Mouse (Mus musculus): Measurements from ENCODE around the gene Fryl. TPM values are rescaled to one million over a fixed set of nuclear protein-coding genes. Genes with fewer than 3 reads are reported as not detected.

Fryl gene
- polyA plus RNA-seq, 1 experiment from 2014 or later, result 30.8 TPM

GRCm38 (mm10) chr5:73284046-73284445, 27.6 kb upstream of the Fryl start:
- H3K27me3 ChIP-seq, result no peaks in the 10 kb centered on the region
- H3K27ac ChIP-seq (replicated peaks), result no peak overlapping the region
- H3K4me2 ChIP-seq (replicated peaks), result no peak overlapping the region
- H3K9ac ChIP-seq, result no peak overlapping the region
- no peaks in the 10 kb centered on the region for H3K36me3 ChIP-seq
- H3K4me1 ChIP-seq, result peaks cover 6% of the 10 kb centered on the region
- no peak for ATAC-seq (ENCODE audit: insufficient number of reproducible peaks, low FRiP score, low TSS enrichment, low read depth)
- no peaks in the 10 kb centered on the region for H3K9me3 ChIP-seq (replicated peaks)
- no peak overlapping the region for H3K4me3 ChIP-seq (replicated peaks)

GRCm38 (mm10) chr5:73280567-73280850, 24.1 kb upstream of the Fryl start:
- H3K4me1 ChIP-seq, result peaks cover 6% of the 10 kb centered on the region
- 77% methylated on average over 4 of the region's 4 CpGs for WGBS
- no peak overlapping the region for H3K9ac ChIP-seq
- H3K27ac ChIP-seq (replicated peaks), result no peak overlapping the region
- no peaks in the 10 kb centered on the region for H3K36me3 ChIP-seq
- ATAC-seq (ENCODE audit: insufficient number of reproducible peaks, low FRiP score, low TSS enrichment, low read depth), result no peak
- H3K27me3 ChIP-seq, result no peaks in the 10 kb centered on the region
- H3K9me3 ChIP-seq (replicated peaks), result no peaks in the 10 kb centered on the region
- H3K4me3 ChIP-seq (replicated peaks), result no peak overlapping the region
- H3K4me2 ChIP-seq (replicated peaks), result no peak overlapping the region

- ATAC-seq (ENCODE audit: insufficient number of reproducible peaks, low FRiP score, low TSS enrichment, low read depth), result no peak
- peaks cover 6% of the 10 kb centered on the region for H3K4me1 ChIP-seq
- H3K27me3 ChIP-seq, result no peaks in the 10 kb centered on the region
- no peaks in the 10 kb centered on the region for H3K36me3 ChIP-seq
- no peak overlapping the region for H3K4me2 ChIP-seq (replicated peaks)
- 43% methylated on average over 4 of the region's 4 CpGs for WGBS
- H3K9me3 ChIP-seq (replicated peaks), result no peaks in the 10 kb centered on the region
- H3K27ac ChIP-seq (replicated peaks), result peak overlapping the region; percentile 63
- no peak overlapping the region for H3K9ac ChIP-seq
- no peak overlapping the region for H3K4me3 ChIP-seq (replicated peaks)
Observed at GRCm38 (mm10) chr5:73279732-73280566, 23.5 kb upstream of the Fryl start.

- no peaks in the 10 kb centered on the region for H3K36me3 ChIP-seq
- no peak overlapping the region for H3K9ac ChIP-seq
- no peak overlapping the region for H3K4me3 ChIP-seq (replicated peaks)
- 0 out of 2 replicates have a peak overlapping the region, but pooled peaks have one; percentile 3 for H3K4me2 ChIP-seq (replicated peaks)
- no peak for ATAC-seq (ENCODE audit: insufficient number of reproducible peaks, low FRiP score, low TSS enrichment, low read depth)
- no peaks in the 10 kb centered on the region for H3K27me3 ChIP-seq
- H3K4me1 ChIP-seq, result peaks cover 6% of the 10 kb centered on the region
- no peaks in the 10 kb centered on the region for H3K9me3 ChIP-seq (replicated peaks)
- H3K27ac ChIP-seq (replicated peaks), result peak overlapping the region; percentile 63
- 40% methylated on average over 10 of the region's 10 CpGs for WGBS
Observed at GRCm38 (mm10) chr5:73279190-73279589, 22.8 kb upstream of the Fryl start.

- Histone ChIP-seq H3K4me3 (replicated peaks) (no peak overlapping the region), H3K9me3 (replicated peaks) (no peaks in the 10 kb centered on the region), H3K27me3 (no peaks in the 10 kb centered on the region), H3K36me3 (no peaks in the 10 kb centered on the region), H3K4me1 (peaks cover 6% of the 10 kb centered on the region), H3K4me2 (replicated peaks) (no peak overlapping the region), H3K27ac (replicated peaks) (no peak overlapping the region), H3K9ac (no peak overlapping the region)
- WGBS, result 83% methylated on average over 2 of the region's 2 CpGs
- ATAC-seq (ENCODE audit: insufficient number of reproducible peaks, low FRiP score, low TSS enrichment, low read depth), result no peak
Observed at GRCm38 (mm10) chr5:73274941-73275340, 18.5 kb upstream of the Fryl start.

GRCm38 (mm10) chr5:73273171-73273570, 16.8 kb upstream of the Fryl start:
- 77% methylated on average over 4 of the region's 4 CpGs for WGBS
- ATAC-seq (ENCODE audit: insufficient number of reproducible peaks, low FRiP score, low TSS enrichment, low read depth), result no peak

GRCm38 (mm10) chr5:73270612-73271011, 14.2 kb upstream of the Fryl start:
- no peak for ATAC-seq (ENCODE audit: insufficient number of reproducible peaks, low FRiP score, low TSS enrichment, low read depth)
- Histone ChIP-seq H3K36me3 (no peaks in the 10 kb centered on the region), H3K4me3 (replicated peaks) (no peak overlapping the region)

More at GRCm38 (mm10) chr5:73273171-73273570, 16.8 kb upstream of the Fryl start:
- H3K4me1 ChIP-seq, result no peaks in the 10 kb centered on the region; the same call in 1 of the 2 replicates
- no peaks in the 10 kb centered on the region for H3K36me3 ChIP-seq
- H3K9ac ChIP-seq, result no peak overlapping the region
- H3K27ac ChIP-seq (replicated peaks), result no peak overlapping the region
- no peaks in the 10 kb centered on the region for H3K9me3 ChIP-seq (replicated peaks)
- H3K4me3 ChIP-seq (replicated peaks), result no peak overlapping the region
- no peak overlapping the region for H3K4me2 ChIP-seq (replicated peaks)
- H3K27me3 ChIP-seq, result no peaks in the 10 kb centered on the region

GRCm38 (mm10) chr5:73268636-73269213, 12.3 kb upstream of the Fryl start:
- H3K4me2 ChIP-seq (replicated peaks), result no peak overlapping the region
- no peak overlapping the region for H3K27ac ChIP-seq (replicated peaks)
- ATAC-seq (ENCODE audit: insufficient number of reproducible peaks, low FRiP score, low TSS enrichment, low read depth), result no peak
- no peak overlapping the region for H3K9ac ChIP-seq
- no peaks in the 10 kb centered on the region for H3K9me3 ChIP-seq (replicated peaks)
- no peaks in the 10 kb centered on the region for H3K27me3 ChIP-seq
- H3K4me3 ChIP-seq (replicated peaks), result no peak overlapping the region
- no peaks in the 10 kb centered on the region; the same call in 1 of the 2 replicates for H3K4me1 ChIP-seq
- WGBS, result 73% methylated on average over 11 of the region's 11 CpGs
- no peaks in the 10 kb centered on the region for H3K36me3 ChIP-seq

More at GRCm38 (mm10) chr5:73270612-73271011, 14.2 kb upstream of the Fryl start:
- H3K27me3 ChIP-seq, result no peaks in the 10 kb centered on the region
- H3K9ac ChIP-seq, result no peak overlapping the region
- H3K9me3 ChIP-seq (replicated peaks), result no peaks in the 10 kb centered on the region
- H3K4me1 ChIP-seq, result no peaks in the 10 kb centered on the region; the same call in 1 of the 2 replicates
- H3K27ac ChIP-seq (replicated peaks), result no peak overlapping the region
- WGBS, result 63% methylated on average over 6 of the region's 6 CpGs
- H3K4me2 ChIP-seq (replicated peaks), result no peak overlapping the region

- no peaks in the 10 kb centered on the region for H3K36me3 ChIP-seq
- H3K4me3 ChIP-seq (replicated peaks), result no peak overlapping the region
- no peak overlapping the region for H3K9ac ChIP-seq
- ATAC-seq (ENCODE audit: insufficient number of reproducible peaks, low FRiP score, low TSS enrichment, low read depth), result 0 out of 2 replicates have a peak, but pooled peaks have one; percentile 24
- no peak overlapping the region for H3K4me2 ChIP-seq (replicated peaks)
- no peaks in the 10 kb centered on the region for H3K4me1 ChIP-seq
- no peak overlapping the region for H3K27ac ChIP-seq (replicated peaks)
- H3K27me3 ChIP-seq, result no peaks in the 10 kb centered on the region
- H3K9me3 ChIP-seq (replicated peaks), result no peaks in the 10 kb centered on the region
- 21% methylated on average over 5 of the region's 5 CpGs for WGBS
Observed at GRCm38 (mm10) chr5:73265460-73265859, 9.0 kb upstream of the Fryl start.

- WGBS, result 65% methylated on average over 5 of the region's 5 CpGs
- H3K36me3 ChIP-seq, result no peaks in the 10 kb centered on the region
Observed at GRCm38 (mm10) chr5:73264122-73264521, 7.7 kb upstream of the Fryl start.

GRCm38 (mm10) chr5:73257723-73258122, 1.3 kb upstream of the Fryl start:
- H3K4me2 ChIP-seq (replicated peaks), result peak overlapping the region; percentile 77
- no peak overlapping the region for H3K9ac ChIP-seq
- H3K9me3 ChIP-seq (replicated peaks), result no peaks in the 10 kb centered on the region
- no peak overlapping the region for H3K27ac ChIP-seq (replicated peaks)
- peaks cover 18% of the 10 kb centered on the region; the same call in 1 of the 2 replicates for H3K4me1 ChIP-seq
- no peaks in the 10 kb centered on the region for H3K27me3 ChIP-seq
- H3K36me3 ChIP-seq, result no peaks in the 10 kb centered on the region
- ATAC-seq (ENCODE audit: insufficient number of reproducible peaks, low FRiP score, low TSS enrichment, low read depth), result no peak
- peak overlapping the region; percentile 97; the same call in 1 of the 2 replicates for H3K4me3 ChIP-seq (replicated peaks)
- 45% methylated on average over 8 of the region's 8 CpGs for WGBS

More at GRCm38 (mm10) chr5:73264122-73264521, 7.7 kb upstream of the Fryl start:
- no peak for ATAC-seq (ENCODE audit: insufficient number of reproducible peaks, low FRiP score, low TSS enrichment, low read depth)
- H3K9me3 ChIP-seq (replicated peaks), result no peaks in the 10 kb centered on the region
- H3K4me2 ChIP-seq (replicated peaks), result no peak overlapping the region
- H3K4me3 ChIP-seq (replicated peaks), result no peak overlapping the region
- H3K27ac ChIP-seq (replicated peaks), result no peak overlapping the region
- no peaks in the 10 kb centered on the region for H3K4me1 ChIP-seq
- H3K27me3 ChIP-seq, result no peaks in the 10 kb centered on the region
- no peak overlapping the region for H3K9ac ChIP-seq

Measured in embryonic facial prominence, embryonic 15.5 days (tissue).